In the genomic region with DNA sequence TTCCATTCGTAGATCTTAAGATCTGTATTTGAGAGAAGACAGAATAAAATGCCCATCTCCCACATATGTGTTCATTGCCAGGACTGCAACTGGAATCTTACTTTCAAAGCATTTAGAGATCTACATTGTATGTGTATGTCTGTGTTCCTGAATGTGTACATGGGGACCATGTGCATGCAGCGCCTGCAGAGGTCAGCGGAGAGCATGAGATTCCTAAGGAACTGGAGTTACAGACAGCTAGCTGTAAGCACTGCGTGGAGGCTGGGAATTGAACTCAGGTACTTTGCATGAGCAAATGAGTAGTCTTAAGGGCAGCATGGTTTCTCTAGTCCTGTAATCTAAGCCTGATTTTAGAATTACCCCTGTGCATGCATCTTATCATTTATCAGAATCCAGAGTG, we compare ENCODE assay signal across 8 mouse cellular contexts.
A peak's percentile ranks its signal among the peaks of the same experiment; 100 is the strongest.
DNase-seq lines count a peak whose midpoint lies in the region; ATAC-seq lines count a peak whose summit lies in the region.

No protein-coding gene starts in this region.

- no peak for ATAC-seq in megakaryocyte-erythroid progenitor cell, adult 5-6 weeks (replicated peaks; ENCODE audit: low FRiP score, low TSS enrichment, poor library complexity, severe bottlenecking)

- DNase-seq in adrenal gland, postnatal 36 days: peak; percentile 4 to 15
- DNase-seq in adrenal gland, adult 18-20 months (ENCODE audit: low spot score in 2 of 2): no peak
- peak; percentile 30 for DNase-seq in kidney, postnatal 10 days
- no peak for DNase-seq in kidney, adult 11 months
- DNase-seq in 3T3-L1 (ENCODE audit: low read depth, low spot score): peak; percentile 35
- DNase-seq in embryo, embryonic 11 days: peak; percentile 54
- no peak for DNase-seq in cerebellum, adult 8-10 months

Comparison
In these comparisons a context has a peak if more than half of its experiments do, and no peak if none do; other contexts are left out.
1. DNase-seq: peak in adrenal gland, postnatal 36 days (2 of 2), kidney, postnatal 10 days (single experiment), 3T3-L1 (single experiment) and embryo, embryonic 11 days (single experiment); none in adrenal gland, adult 18-20 months (0 of 2), kidney, adult 11 months (single experiment) and cerebellum, adult 8-10 months (single experiment).